Mouse (Mus musculus) E14TG2a.4 (cell line): ENCODE results near the gene Zfyve16.

Source experiments
- H3K27me3 ChIP-seq: 2 replicates; pipeline ENCODE4 v1.6.1; 2014; ENCODE audit warnings: low read length, control low read depth; ENCODE audit not compliant: insufficient read depth
- H3K36me3 ChIP-seq: 2 replicates; pipeline ENCODE4 v1.6.1; 2014; ENCODE audit warnings: low read length, control low read depth; ENCODE audit not compliant: insufficient read depth
- H3K4me1 ChIP-seq: replicated peaks from 2 replicates; pipeline ENCODE4 v1.6.1; 2014; ENCODE audit warnings: low read depth, low read length, control low read depth
- H3K4me3 ChIP-seq: replicated peaks from 2 replicates; pipeline ENCODE4 v1.5.1; 2014; ENCODE audit warnings: mild to moderate bottlenecking, low read length
- H3K9me3 ChIP-seq: 2 replicates; pipeline ENCODE4 v1.6.1; 2014; ENCODE audit warnings: low read length, control low read depth
- CTCF ChIP-seq: conservative IDR thresholded peaks from 2 replicates; pipeline ENCODE4 v1.5.1; 2014; ENCODE audit warnings: low read length
- NANOG ChIP-seq: IDR thresholded peaks from 2 replicates; pipeline ENCODE4 v1.6.1; 2014; ENCODE audit warnings: borderline replicate concordance, low read length, mixed read lengths
- POU5F1 ChIP-seq: IDR thresholded peaks from 2 replicates; pipeline ENCODE4 v1.6.1; 2014; ENCODE audit warnings: low read length, borderline replicate concordance

Zfyve16 gene

GRCm38 (mm10) chr13:92540997-92541396 lies 10.3 kb upstream of the Zfyve16 start:
- peaks cover 8% of the 10 kb centered on the region; the same call in 1 of the 2 replicates for H3K9me3 ChIP-seq
- no peaks in the 10 kb centered on the region for H3K36me3 ChIP-seq
- TF ChIP-seq NANOG (no peak), POU5F1 (no peak), CTCF (no peak)
- H3K4me3 ChIP-seq = no peak overlapping the region
- peaks cover 17% of the 10 kb centered on the region for H3K4me1 ChIP-seq
- no peaks in the 10 kb centered on the region for H3K27me3 ChIP-seq

DNA sequence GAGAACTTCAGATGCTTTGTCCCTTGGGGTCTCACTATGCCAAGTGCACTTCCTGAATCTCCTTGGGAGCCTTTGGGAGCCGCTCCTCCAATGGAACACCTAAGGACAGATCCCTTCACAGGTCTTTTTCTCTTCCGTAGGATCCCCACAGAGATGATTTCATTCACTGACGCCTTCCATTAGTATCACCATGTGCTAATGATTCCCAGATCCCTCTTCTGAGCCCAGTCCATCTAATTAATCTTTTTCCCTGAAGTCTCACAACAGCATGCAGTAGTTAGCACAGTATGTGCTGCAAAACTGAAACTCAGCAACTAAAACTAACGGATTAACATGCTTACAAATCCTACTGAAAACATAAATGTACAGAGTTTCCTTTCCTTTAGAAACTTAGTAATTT lies 8.5 kb upstream of the Zfyve16 start:
- H3K27me3 ChIP-seq = no peaks in the 10 kb centered on the region
- no peak for TF ChIP-seq NANOG
- no peak for TF ChIP-seq CTCF
- no peak for TF ChIP-seq POU5F1
- no peak overlapping the region for H3K4me3 ChIP-seq
- peaks cover 17% of the 10 kb centered on the region for H3K4me1 ChIP-seq
- no peaks in the 10 kb centered on the region for H3K9me3 ChIP-seq
- H3K36me3 ChIP-seq = no peaks in the 10 kb centered on the region

DNA sequence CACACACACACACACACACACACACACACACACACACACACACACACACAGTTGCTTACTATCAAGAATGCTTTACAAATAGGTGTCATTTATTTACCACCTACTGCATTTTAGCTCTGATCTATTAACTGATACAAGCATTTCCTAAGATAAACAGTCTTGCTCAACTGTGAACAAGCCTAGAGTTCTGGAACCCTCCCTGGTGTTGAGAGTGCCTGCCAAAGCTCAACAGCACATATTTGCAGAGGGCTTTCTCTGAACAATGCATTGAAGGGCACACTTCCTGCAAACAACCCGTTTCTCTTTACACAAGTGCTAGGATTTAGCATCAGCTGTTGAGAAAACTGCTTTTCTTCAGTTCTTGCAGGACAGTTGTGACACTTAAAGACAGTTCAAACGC lies 3.1 kb upstream of the Zfyve16 start:
- TF ChIP-seq NANOG = no peak
- no peak for TF ChIP-seq CTCF
- no peak for TF ChIP-seq POU5F1

DNA sequence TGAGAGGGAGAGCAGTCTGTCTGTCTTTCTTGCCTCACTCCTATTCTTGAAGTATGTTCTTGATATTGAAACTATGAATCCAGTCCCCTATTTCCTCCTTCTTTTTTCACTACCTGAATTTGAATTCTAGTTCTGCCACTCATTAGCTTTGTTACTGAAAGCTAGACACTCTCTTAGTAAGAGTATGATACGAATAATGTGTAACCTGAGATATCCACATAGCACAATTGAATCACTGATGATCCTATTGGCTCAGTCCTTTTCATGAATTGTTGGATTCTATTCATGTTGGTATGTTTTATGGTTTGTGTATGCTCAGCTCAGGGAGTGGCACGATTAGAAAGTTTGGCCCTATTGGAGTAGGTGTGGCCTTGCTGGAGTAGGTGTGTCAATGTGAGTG lies 1.5 kb upstream of the Zfyve16 start:
- H3K9me3 ChIP-seq = no peaks in the 10 kb centered on the region
- no peaks in the 10 kb centered on the region; the same call in 1 of the 2 replicates for H3K4me1 ChIP-seq
- no peaks in the 10 kb centered on the region for H3K36me3 ChIP-seq
- TF ChIP-seq NANOG = no peak
- no peak for TF ChIP-seq POU5F1
- TF ChIP-seq CTCF = no peak
- H3K4me3 ChIP-seq = no peak overlapping the region
- H3K27me3 ChIP-seq = peaks cover 20% of the 10 kb centered on the region

More for the DNA sequence above, 3.1 kb upstream of the Zfyve16 start:
- peaks cover 9% of the 10 kb centered on the region for H3K4me1 ChIP-seq
- H3K27me3 ChIP-seq = peaks cover 18% of the 10 kb centered on the region
- H3K4me3 ChIP-seq = no peak overlapping the region
- no peaks in the 10 kb centered on the region for H3K36me3 ChIP-seq
- no peaks in the 10 kb centered on the region for H3K9me3 ChIP-seq

DNA sequence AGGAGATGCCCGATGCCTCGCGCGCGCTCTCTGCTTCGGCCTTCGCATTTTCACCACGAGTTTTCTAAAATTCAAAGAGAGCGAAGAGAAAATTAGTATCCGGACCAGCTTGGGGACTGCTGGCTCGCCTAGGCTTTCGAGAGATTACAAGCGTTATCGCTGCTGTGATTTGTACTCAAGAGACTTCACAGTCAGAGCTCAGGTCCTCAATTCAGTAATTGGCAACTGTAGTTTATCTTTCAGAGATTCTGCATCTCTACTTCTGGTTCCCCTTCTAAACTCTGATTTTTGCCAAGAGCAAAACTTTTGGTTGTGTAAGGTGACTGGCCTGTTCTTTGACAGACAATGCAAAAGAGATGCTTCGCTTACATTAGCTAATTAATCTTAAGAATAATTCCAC lies 569 bp upstream of the Zfyve16 start:
- Histone ChIP-seq H3K4me3 (peak overlapping the region; percentile 82), H3K36me3 (no peaks in the 10 kb centered on the region), H3K4me1 (no peaks in the 10 kb centered on the region; the same call in 1 of the 2 replicates), H3K27me3 (peaks cover 20% of the 10 kb centered on the region), H3K9me3 (no peaks in the 10 kb centered on the region)
- TF ChIP-seq POU5F1 (no peak), CTCF (no peak), NANOG (no peak)

DNA sequence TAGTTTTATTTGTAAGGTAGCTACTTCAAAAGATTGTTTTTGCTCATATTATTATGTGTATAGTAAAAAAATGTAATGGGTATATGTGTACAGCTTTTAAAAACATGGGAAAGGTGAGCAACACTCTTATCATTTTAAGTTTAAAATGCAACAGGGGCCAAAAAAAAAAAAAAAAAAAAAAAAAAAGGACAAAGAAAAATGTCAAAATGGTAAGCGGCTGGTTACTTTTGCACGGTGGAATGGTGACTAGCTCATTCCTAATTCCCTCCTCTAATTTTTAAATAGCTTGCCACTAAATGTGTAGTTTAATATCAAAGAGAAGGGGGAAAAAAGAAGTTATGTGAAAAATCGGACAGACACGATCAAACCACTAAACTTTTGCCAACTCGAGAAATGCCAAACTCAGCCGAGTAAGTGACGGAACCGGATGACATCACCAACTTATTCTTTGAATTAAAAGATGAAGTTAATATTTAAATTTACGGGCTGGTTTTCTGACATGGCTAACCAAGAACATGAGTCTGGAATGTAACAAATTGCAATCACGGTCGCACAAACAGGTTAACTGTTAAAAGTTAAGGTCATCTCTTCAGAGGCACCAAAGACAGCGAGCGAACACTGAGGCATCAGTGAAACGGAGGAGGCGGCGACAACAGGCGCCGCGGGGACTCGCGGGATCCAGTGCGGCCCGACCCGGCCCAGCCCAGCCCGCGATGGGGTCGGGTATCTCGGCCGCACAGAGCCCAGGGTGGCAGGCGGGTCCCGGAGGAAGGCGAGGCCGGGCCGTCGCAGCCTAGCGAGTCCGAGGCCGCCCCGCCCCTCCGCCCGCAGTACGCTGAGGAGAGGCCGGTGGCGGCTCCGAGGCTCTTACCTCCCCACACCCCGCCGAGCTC lies 594 bp downstream of the Zfyve16 start:
- no peaks in the 10 kb centered on the region for H3K36me3 ChIP-seq
- no peaks in the 10 kb centered on the region; the same call in 1 of the 2 replicates for H3K4me1 ChIP-seq
- TF ChIP-seq POU5F1 (no peak), NANOG (no peak), CTCF (no peak)
- H3K4me3 ChIP-seq = peak overlapping the region; percentile 82
- H3K9me3 ChIP-seq = no peaks in the 10 kb centered on the region
- H3K27me3 ChIP-seq = peaks cover 20% of the 10 kb centered on the region

GRCm38 (mm10) chr13:92523178-92523813 lies 7.4 kb downstream of the Zfyve16 start:
- Histone ChIP-seq H3K4me1 (no peaks in the 10 kb centered on the region), H3K4me3 (no peak overlapping the region), H3K36me3 (0 out of 2 replicates have a peak, but pooled peaks cover 4% of the 10 kb centered on the region), H3K27me3 (no peaks in the 10 kb centered on the region), H3K9me3 (no peaks in the 10 kb centered on the region)
- TF ChIP-seq NANOG (no peak), POU5F1 (no peak), CTCF (no peak)

DNA sequence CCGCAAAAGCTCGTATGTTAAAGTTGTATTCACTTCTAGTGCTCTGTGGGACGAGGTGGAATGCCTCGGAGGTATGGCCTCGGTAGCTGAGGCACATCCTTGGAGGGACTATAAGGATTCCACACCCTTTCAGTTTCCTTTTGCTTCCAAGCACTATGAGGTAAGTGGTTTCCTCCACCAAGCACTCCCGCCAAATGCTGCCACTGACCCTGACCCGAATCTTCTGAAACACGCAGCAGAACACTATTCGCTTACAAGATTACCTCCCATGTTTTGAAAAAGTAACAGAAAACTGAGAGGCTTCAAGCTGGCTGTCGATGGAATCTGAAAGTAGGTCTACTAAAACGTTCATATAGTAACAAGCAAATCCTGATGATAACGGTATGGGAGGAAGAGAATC lies 25.8 kb downstream of the Zfyve16 start:
- Histone ChIP-seq H3K4me3 (no peak overlapping the region), H3K36me3 (no peaks in the 10 kb centered on the region), H3K4me1 (no peaks in the 10 kb centered on the region), H3K27me3 (no peaks in the 10 kb centered on the region), H3K9me3 (no peaks in the 10 kb centered on the region)
- TF ChIP-seq NANOG = no peak
- no peak for TF ChIP-seq CTCF
- TF ChIP-seq POU5F1 = no peak

DNA sequence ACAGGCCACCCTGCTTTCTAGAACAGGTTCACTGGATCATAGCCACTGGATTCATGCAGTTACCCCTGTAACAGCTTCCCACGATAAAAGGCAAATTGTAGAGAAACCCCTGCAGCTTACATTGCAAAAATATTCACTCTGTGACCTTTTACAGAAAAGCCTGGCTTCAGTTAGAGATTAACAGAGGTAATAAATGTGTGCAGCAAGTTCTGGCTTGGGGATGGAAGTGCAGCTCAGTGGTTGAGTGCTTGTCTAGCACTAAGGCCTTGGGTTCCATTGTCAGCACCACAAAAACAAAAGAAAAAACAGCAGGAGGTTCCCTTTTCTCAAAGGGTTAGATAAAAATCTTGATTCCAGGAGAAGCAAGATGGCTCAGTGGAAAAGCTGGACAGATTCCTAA lies 38.7 kb downstream of the Zfyve16 start:
- Histone ChIP-seq H3K27me3 (no peaks in the 10 kb centered on the region), H3K36me3 (no peaks in the 10 kb centered on the region), H3K4me3 (no peak overlapping the region), H3K9me3 (no peaks in the 10 kb centered on the region), H3K4me1 (peaks cover 21% of the 10 kb centered on the region)
- TF ChIP-seq POU5F1 = no peak
- peak; percentile 69; the same call in 1 of the 2 replicates for TF ChIP-seq NANOG
